Mouse (Mus musculus): ENCODE measurements at regions not wholly inside any gene's neighbourhood (a gene's known extent, or its start where the extent isn't known, plus 50 kb on each side); places are given as distances from the start of the nearest gene placed in this dataset.
A peak's percentile ranks its signal among the peaks of the same experiment; 100 is the strongest.
"Not testable (repeated sequence)": the region's sequence is repeated elsewhere in the genome, so short reads cannot be mapped to it uniquely, and the experiment has no call there.

- DNase-seq = no peak
Measured at GRCm38 (mm10) chr11:45244796-45245195, 607.1 kb upstream of the Clint1 start.

- no peak for DNase-seq
Measured at GRCm38 (mm10) chr11:45256019-45256418, 595.8 kb upstream of the Clint1 start.

- peak; percentile 15 to 26 for DNase-seq
Measured at GRCm38 (mm10) chr11:45262198-45262597, 589.7 kb upstream of the Clint1 start.

- DNase-seq = no peak
Measured at GRCm38 (mm10) chr11:45264001-45264400, 587.9 kb upstream of the Clint1 start.

- no peak for DNase-seq
Measured at GRCm38 (mm10) chr11:45265171-45265988, 586.5 kb upstream of the Clint1 start.

- no peak for DNase-seq
Measured at GRCm38 (mm10) chr11:45265989-45266302, 585.9 kb upstream of the Clint1 start.

GRCm38 (mm10) chr11:45269215-45269614 lies 582.6 kb upstream of the Clint1 start:
- peak in 1 of 2 experiments; percentile 28 for DNase-seq

GRCm38 (mm10) chr11:45271206-45271605 lies 580.6 kb upstream of the Clint1 start:
- no peak for DNase-seq

- peak; percentile 56 to 74 for DNase-seq
Measured at GRCm38 (mm10) chr11:45274446-45275119, 577.3 kb upstream of the Clint1 start.

- DNase-seq = peak; percentile 7 to 12
Measured at GRCm38 (mm10) chr11:45275170-45275569, 576.7 kb upstream of the Clint1 start.

GRCm38 (mm10) chr11:45296772-45297171 lies 555.1 kb upstream of the Clint1 start:
- no peak for DNase-seq

GRCm38 (mm10) chr11:45311934-45312333 lies 539.9 kb upstream of the Clint1 start:
- peak in 1 of 2 experiments; percentile 12 for DNase-seq

GRCm38 (mm10) chr11:45323766-45324165 lies 528.1 kb upstream of the Clint1 start:
- no peak for DNase-seq

GRCm38 (mm10) chr11:45330319-45330718 lies 521.5 kb upstream of the Clint1 start:
- no peak for DNase-seq

GRCm38 (mm10) chr11:45333756-45334155 lies 518.1 kb upstream of the Clint1 start:
- DNase-seq = peak; percentile 9 to 27

GRCm38 (mm10) chr11:45349331-45349730 lies 502.5 kb upstream of the Clint1 start:
- no peak for DNase-seq

- no peak for DNase-seq
Measured at GRCm38 (mm10) chr11:45365343-45365742, 486.5 kb upstream of the Clint1 start.

- DNase-seq = no peak
Measured at GRCm38 (mm10) chr11:45389243-45390146, 462.4 kb upstream of the Clint1 start.

GRCm38 (mm10) chr11:45396009-45396408 lies 455.8 kb upstream of the Clint1 start:
- no peak for DNase-seq

GRCm38 (mm10) chr11:45398188-45398587 lies 453.7 kb upstream of the Clint1 start:
- no peak for DNase-seq

- DNase-seq = no peak
Measured at GRCm38 (mm10) chr11:45404377-45405029, 447.3 kb upstream of the Clint1 start.

GRCm38 (mm10) chr11:45424066-45424465 lies 427.8 kb upstream of the Clint1 start:
- DNase-seq = not testable (repeated sequence)
